Mouse (Mus musculus) T-cell, adult 2 months (primary cell): ENCODE measurements around the gene Itpk1.

Experiments used
- DNase-seq: peaks from one replicate; pipeline ENCODE4 v3.0.0; 2022; ENCODE audit warnings: low spot score

The Itpk1 gene

DNA sequence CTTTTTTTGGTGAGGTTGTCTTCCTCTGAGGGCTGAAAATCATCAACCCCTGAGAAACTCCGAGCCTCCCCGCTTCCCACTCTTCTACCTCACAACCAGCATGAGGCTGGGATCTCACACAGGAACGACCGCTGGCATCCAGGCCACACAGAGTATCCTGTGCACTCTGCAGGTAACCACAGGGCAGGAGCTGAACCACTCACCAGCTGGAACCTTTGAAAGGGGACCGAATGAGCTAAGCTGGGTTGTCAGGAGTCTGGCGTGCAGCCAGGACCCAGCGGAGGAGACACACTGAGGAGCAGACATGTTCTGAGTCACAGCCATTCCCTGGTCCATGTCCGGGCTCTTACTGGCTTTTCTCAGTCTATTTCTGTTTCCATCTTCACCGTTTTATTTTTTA lies 111.0 kb downstream of the Itpk1 start:
- DNase-seq = no peak

DNA sequence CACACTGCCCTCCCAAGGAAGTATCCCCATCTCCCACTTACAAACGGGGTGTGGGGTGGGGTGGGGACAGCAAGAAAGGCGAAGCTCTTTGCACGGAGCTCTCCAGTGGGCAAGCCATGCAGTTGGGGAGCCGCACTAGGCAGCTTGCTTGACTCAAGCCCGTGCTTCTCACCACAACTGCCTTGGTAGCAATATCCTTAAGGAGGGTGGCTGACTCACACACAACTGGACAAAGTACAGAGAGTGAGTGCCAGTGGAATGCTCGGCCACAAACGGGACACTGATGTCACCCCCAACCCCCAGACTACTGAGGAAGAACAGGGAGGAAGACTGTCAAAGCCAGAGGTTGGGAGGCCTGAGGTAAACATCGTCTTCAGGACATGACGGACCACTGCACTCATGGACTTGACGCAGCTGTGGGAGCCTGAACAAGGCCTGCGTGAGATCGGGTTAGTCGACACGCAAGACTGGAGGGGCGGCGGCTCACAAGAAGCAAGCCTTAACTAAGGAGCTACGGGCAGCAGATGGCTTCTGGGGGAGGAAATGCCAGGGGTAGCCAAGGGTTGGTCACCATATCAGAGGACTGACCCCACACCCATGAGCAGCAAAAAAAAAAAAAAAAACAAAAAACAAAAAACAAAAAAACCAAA lies 113.9 kb downstream of the Itpk1 start:
- DNase-seq = no peak

- no peak for DNase-seq
These were observed 117.6 kb downstream of the Itpk1 start for GRCm38 (mm10) chr12:102587106-102587505.

DNA sequence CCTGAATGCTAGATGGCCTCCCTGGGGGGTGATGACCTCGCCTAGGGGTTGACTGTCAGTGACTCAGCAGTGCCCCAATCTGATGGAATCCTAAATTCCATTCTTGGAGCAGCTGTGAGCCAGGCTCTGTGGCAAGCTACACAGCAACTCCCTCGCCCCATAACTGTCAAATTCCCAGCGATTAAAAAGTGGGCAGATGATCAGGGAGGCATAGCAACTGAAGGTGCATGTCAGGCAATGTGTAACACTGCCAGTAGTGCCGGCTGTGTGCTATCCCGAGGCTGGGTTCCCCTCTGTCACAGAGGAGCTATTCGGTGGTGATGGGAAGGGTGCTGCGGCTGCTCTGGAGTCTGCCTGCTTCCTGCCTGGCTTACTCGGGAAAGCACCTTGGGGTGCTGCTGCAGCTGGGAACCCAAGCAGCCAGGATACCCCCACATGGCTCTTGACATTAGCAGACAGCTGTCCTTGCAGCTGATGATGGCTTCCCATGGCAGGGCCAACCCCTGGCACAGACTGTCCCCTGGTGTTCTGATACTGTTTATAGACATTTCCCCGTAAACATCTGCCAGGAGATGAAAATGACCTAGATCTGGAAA lies 118.3 kb downstream of the Itpk1 start:
- no peak for DNase-seq

DNA sequence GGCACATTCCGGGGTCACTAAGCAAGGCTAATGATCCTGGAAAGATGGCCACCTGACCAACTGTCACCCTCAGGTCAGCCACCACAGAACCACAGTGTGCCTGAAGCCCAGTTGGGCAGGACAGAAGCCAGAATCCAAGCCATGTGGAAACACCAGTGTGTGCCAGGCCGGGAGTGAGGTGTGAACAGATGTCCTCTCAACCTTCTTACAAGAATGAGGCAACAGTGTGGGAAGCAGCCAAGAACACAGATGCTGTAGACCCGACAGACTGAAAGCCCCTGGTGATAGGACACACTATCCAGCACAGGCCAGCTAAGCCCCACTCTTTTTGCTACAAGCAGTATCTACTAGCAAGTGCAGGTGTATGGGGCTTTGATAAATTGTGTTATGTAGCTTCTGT lies 119.3 kb downstream of the Itpk1 start:
- no peak for DNase-seq

DNA sequence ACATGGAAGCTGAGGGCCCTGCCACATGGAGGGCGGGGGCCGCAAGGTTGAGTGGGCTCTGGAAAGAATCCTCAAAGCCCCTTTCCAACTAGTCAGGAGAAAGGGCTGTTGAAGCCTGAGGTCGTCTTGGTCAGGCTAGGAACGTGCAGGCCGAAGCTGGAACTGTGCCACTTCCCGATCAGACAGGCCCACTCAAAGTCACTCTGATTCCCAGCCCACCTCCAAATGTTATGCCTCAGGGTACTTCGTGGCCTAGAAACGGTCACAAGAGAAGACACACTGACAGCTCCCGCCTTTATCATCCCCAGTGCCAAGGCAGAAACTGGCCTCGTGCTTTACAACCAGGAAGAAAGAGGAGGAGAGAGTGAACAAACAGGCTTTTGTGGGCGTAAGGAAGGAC lies 122.3 kb downstream of the Itpk1 start:
- no peak for DNase-seq

GRCm38 (mm10) chr12:102581579-102582196 lies 123.0 kb downstream of the Itpk1 start:
- DNase-seq = peak; percentile 9

GRCm38 (mm10) chr12:102579041-102579440 lies 125.7 kb downstream of the Itpk1 start:
- DNase-seq = peak; percentile 57

DNA sequence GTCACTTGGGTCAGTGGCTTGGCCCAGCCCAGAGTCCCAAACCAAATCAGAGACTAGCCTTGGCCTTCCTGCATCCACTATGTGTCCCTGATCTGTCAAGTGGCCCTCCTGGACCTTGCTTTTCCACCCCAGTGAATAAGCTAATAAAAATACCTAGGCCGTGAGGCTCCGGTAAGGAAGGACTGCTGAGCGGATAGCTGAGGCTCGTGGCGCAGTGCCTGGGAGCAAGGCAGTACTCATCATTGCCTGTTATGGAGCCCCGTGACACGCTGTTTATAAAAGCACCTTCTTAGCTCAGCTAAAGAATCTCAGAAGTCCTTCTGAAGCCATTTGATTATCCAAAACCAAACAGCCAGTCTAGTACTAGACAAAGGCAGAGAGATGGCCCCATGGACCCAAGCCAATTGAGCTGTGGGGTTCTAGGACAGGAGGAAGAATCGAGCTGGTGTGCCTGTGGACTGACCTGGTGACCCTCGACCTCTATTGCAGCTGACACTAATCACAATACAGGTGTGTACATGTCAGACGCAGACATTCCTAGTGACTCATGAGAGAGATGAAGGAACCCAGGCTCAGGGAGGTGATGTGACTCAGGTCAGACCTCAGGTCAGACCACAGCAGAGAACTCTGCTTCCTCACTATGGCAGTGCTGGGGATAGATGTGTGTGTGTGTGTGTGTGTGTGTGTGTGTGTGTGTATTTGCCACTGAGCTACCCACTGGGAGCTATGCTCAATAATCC lies 127.9 kb downstream of the Itpk1 start:
- no peak for DNase-seq

GRCm38 (mm10) chr12:102575541-102576329 lies 129.0 kb downstream of the Itpk1 start:
- DNase-seq = no peak

DNA sequence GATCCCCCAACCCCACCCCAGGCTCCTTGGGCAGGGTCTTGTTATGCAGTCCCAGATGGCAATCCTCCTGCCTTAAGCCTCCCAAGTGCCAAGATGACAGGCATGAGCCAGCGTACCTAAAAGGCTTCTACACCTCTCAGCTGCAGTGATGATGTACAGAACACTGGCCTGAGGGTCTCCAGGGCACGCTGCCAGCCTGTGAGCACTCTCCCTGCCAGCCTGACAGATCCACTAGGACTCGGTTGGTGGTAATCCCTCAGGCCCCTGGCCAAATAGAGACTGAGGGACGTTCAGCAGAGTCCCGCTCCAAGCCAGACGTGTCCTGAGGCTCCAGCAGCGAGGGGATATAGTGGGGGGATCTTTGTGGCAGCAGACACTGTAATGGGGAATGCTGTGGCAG lies 131.7 kb downstream of the Itpk1 start:
- no peak for DNase-seq

DNA sequence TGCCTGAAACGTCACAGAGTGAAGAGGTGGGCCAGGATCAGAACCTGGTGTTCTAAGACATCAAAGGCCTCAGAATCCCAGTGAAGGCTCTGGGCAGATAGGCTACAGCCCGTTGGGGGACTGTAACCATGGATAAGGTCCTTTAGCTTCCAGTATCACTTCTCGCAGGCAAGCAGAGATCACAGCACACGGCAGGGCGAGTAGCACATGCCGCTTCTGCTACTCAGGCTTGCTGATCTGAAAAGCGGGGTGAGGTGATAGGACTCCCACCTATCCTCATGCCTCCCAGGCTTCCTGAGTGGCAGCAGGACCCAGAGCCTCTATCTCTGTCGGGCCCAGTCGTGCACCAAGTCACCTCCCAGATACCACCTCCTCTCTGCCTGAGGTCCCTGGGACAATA lies 133.1 kb downstream of the Itpk1 start:
- DNase-seq = no peak

DNA sequence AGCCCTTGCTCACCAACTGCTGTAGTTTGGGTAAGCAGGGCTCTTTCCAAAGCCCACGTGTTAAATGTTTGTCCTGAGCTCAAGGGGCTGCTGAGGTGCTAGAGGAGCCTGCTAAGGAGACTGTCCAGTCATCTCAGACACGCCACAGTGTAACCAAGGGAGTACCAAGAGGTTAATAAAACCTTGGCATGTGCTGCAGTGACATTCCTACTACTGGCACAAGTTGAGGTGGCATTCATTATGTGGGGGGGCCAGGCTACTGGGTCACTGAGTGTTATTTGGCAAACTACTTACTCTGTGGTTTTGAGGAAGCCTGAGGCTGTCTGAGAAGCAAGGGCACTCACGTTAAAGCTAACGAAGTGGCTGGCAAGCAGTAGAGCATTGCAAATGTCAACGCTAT lies 134.0 kb downstream of the Itpk1 start:
- no peak for DNase-seq

DNA sequence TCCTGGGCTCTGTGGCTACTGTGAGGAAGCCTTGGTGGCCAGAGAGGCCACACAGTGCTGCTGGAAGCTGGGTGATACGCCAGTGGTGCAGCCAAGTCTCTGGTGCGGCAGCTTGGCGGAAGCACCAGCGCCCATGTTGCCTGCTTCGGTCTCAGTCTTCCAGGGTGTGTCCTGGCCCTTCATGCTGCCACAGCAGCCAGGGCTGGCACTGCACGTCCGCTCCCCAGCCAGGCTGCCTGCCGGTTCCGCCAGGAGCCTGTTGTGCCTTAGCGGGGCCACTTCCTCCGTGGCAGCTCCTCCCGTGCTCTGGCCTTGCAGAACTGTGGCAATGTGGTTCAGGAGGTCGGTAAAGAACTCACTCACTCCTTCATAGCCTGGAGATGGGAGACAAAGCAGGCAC lies 134.6 kb downstream of the Itpk1 start:
- no peak for DNase-seq

DNA sequence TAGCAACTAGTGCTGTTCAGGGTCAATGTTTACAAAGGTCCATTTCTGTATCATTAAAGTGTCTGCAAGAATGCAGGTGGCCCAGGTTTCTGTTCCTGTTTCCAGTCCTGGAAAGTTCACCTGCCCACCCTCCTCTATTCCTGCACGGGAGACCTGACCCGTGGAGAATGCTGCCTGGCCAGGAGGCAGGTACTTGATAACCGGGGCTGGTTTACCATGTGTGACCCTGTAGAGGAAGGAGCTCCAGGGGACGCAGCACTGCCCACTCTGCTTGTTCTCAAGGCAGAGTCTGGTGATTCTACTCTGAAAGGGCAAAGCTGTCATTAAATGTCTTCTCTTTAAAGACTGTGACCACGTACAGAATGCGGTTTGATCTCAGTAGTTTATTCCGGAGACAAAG lies 136.5 kb downstream of the Itpk1 start:
- no peak for DNase-seq

DNA sequence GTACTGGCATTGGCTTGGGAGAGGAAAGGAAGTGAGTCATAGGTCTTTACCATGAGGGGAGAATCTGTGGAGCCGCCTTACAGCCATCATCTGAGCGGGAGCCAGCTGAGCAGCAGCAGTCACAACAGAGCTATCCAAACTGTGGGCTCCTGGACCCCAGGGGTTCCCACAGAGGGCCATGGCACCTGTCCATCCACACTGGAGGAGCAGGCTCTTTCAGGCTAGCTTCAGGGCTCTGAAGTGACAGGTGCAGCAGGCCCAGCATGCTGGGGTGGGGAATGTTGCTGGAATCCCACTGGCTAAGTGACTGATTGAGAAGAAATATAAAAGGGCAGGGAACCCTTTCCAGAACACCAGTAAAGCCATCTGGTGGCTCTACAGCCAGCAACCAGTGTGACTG lies 137.8 kb downstream of the Itpk1 start:
- DNase-seq = no peak

GRCm38 (mm10) chr12:102565086-102565485 lies 139.6 kb downstream of the Itpk1 start:
- no peak for DNase-seq

- no peak for DNase-seq
These were observed 147.4 kb downstream of the Itpk1 start for GRCm38 (mm10) chr12:102557372-102557771.

GRCm38 (mm10) chr12:102555850-102556249 lies 148.9 kb downstream of the Itpk1 start:
- no peak for DNase-seq

DNA sequence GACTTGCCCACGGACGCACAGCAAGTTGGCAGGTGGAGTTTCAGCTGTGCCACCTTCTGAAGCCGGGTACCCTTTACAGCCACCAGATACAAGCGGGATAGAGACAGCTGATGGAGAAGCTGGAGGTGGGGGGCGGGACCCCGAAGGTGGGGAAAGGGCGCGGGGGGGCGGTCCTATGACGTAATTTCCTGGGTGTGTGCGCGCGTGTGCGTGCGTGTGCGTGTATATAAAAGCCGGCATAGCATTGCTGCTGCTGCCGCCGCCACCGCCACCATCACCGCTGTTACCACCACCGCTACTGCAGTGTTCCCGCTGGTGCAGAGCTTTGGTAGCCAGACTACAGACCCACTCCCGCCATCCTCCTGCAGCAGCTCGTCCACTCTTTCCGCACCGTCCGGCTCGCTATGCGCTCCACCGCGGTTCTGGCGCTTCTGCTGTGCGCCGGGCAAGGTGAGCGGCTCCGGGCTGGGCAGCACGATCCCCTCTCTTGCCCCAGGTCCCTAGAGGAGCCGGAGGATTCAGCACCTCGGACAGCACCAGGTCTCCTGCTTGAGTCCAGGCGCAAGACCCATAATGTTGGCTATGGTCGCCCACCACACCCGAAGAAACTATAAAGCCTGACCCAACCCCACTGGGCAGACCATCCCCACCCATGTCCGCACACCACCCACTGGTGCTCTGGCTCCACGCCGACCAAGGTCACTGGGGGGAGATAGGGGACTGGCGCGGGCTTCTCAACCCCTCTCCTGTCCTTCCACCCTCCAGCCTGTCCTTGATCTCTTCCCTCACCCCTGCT lies 149.8 kb downstream of the Itpk1 start, which contains the start of gene Chga:
TSS of gene Chga (plus strand) at position 249 of the 796 bp plus-strand sequence.
- no peak for DNase-seq

DNA sequence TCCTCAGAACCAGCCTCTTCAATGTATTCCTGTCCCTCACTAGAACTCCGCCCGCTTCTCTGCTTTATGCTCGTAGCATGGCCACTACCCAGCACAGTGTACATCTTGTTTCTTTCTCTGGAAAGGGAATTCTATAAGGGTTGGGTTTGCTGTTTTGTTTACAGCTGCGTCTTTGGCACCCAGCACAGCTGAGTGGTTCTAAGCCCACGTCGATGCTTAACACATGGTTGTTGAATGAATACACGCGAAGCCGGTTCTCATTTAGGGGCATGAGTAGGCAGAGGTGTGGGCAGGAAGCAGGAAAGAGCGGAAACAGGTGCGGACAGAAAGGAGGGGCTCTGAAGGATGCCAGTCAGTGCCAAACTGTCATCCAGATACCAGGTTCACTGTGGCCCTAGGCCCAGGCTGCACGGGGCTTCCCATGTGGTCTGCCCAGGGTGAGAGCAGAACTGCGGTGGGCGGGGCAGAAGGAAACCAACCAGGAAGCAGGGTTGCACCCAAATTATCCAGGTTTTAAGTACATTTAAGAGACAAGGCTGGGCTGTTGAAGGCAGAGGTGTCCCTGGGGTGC lies 150.9 kb downstream of the Itpk1 start:
- no peak for DNase-seq
